Mouse (Mus musculus) heart, embryonic 10.5 days (tissue): ENCODE data around the gene Gm20815. TPM values are rescaled to one million over a fixed set of nuclear protein-coding genes. Genes with fewer than 3 reads are reported as not detected.
"Not testable (repeated sequence)": the region's sequence is repeated elsewhere in the genome, so short reads cannot be mapped to it uniquely, and the experiment has no call there.

Experiments
- DNase-seq: peaks from one replicate; pipeline ENCODE4 v3.0.0-alpha.2; 2017; ENCODE audit warnings: low spot score
- H3K27ac ChIP-seq: fragments of 300-500 bp; sonication (generic); 2 replicates; pipeline ENCODE4 v1.5.1; 2016; ENCODE audit warnings: mild to moderate bottlenecking
- H3K27me3 ChIP-seq: fragments of 300-500 bp; sonication (generic); 2 replicates; pipeline ENCODE4 v1.6.1; 2016; ENCODE audit warnings: mild to moderate bottlenecking; ENCODE audit not compliant: poor library complexity, insufficient read depth, severe bottlenecking
- H3K36me3 ChIP-seq: fragments of 300-500 bp; sonication (generic); 2 replicates; pipeline ENCODE4 v1.6.1; 2016; ENCODE audit warnings: mild to moderate bottlenecking, moderate library complexity
- H3K4me1 ChIP-seq: fragments of 300-500 bp; sonication (generic); 2 replicates; pipeline ENCODE4 v1.6.1; 2016; ENCODE audit warnings: mild to moderate bottlenecking
- H3K4me3 ChIP-seq: fragments of 300-500 bp; sonication (generic); 2 replicates; pipeline ENCODE4 v1.5.1; 2016; ENCODE audit warnings: mild to moderate bottlenecking, moderate library complexity
- H3K9me3 ChIP-seq: fragments of 300-500 bp; sonication (generic); 2 replicates; pipeline ENCODE4 v1.6.1; 2016; ENCODE audit warnings: mild to moderate bottlenecking, moderate library complexity
- WGBS: fragments of 180-500 bp; shearing (Covaris S2); methylation state at CpG from one replicate; pipeline ENCODE4 v1.1.7; 2016; 5-methylcytosine and 5-hydroxymethylcytosine counted together
- polyA plus RNA-seq: library from polyadenylated mRNA; unstranded; fragments of >200 nt; fragmentation: Nextera tagmentation; extraction: Ambion mirVana; gene quantifications from 2 replicates; pipeline ENCODE4 v1.2.1, GENCODE M21; 2016

Gm20815 gene
- not detected in 2 replicates for polyA plus RNA-seq

DNA sequence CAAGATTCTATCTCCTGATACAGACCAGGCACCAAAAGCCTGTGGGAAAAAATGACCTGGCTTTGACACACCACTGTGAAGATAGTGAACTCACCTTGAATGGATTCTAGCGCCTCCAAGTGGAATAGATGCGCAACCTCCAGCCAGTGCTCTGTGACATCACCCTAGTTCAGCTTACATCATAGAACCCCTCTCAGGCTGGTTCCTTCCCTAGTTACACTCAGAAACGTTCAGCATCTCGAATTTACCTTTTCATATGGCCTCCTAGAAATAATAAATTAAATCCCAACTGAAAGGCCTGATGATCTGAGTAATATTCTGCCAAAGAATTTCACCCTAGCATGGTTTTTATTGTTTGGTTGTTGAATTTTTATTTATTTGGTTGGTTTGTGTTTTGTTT, at the start of gene Gm20815:
Gm20815 (minus strand) TSS at position 101 of the 400 bp plus-strand sequence.
- H3K36me3 ChIP-seq, H3K27ac ChIP-seq: not testable (repeated sequence)
- 60% methylated on average over 1 of the region's 4 CpGs for WGBS

More for the DNA sequence above, at the start of gene Gm20815:
- not testable (repeated sequence) for H3K4me1 ChIP-seq, DNase-seq, H3K27me3 ChIP-seq, H3K4me3 ChIP-seq, H3K9me3 ChIP-seq
